Mouse (Mus musculus) cerebellum, postnatal 14 days (tissue): ENCODE data around the gene Fat3.

Source experiments
- DNase-seq, 2 experiments: peaks; one replicate each; pipeline ENCODE4 v3.0.0; 2021; ENCODE audit warnings: mixed read lengths in 2 of 2

The Fat3 gene

GRCm38 (mm10) chr9:16007516-16007915, 493.6 kb downstream of the Fat3 start:
- DNase-seq: no peak

GRCm38 (mm10) chr9:16002991-16003390, 498.1 kb downstream of the Fat3 start:
- no peak for DNase-seq

- no peak for DNase-seq
Observed at GRCm38 (mm10) chr9:15994762-15995161, 506.3 kb downstream of the Fat3 start.

- no peak for DNase-seq
Observed at GRCm38 (mm10) chr9:15994177-15994576, 506.9 kb downstream of the Fat3 start.

GRCm38 (mm10) chr9:15992158-15992846, 508.8 kb downstream of the Fat3 start:
- DNase-seq: no peak

DNA sequence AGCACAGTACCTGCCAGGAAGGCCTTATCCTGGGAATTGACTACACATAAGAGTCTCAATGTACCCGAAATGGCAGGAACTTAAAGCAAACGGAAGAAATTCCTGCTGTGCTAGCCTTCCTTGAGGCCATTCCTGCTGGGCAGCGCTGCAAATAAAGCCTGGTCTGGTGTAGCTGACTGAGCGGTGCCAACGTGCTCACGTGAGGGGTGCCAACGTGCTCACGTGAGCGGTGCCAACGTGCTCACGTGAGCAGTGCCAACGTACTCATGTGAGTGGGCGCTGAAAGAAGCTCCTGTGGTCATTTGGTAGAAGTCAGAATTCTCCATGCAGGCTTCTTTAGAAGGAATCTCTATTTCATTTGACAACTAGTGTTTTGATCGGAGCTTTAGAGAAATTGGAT, 522.8 kb downstream of the Fat3 start:
- peak; percentile 46 to 48 for DNase-seq

GRCm38 (mm10) chr9:15976959-15977663, 524.0 kb downstream of the Fat3 start:
- peak; percentile 49 to 57 for DNase-seq

DNA sequence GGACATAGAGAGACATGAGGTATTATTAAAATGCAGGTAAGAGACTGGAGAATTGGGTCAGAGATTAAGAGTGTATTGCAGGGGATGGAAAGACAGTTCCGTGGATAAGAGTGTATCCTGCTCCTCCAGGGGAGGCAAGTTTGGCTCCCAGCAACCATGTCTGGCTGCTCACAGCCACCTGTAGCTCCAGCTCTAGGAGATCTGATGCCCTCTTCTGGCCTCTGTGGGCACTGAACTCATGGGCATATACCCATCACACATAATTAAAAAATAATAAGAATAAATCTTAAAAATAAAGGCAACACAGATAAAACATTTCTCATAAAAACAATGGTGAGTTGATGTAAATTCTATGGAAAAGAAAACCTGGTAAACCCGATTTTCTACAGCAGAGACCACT, 525.1 kb downstream of the Fat3 start:
- DNase-seq: no peak

- DNase-seq: peak; percentile 30 to 65
Observed at GRCm38 (mm10) chr9:15972201-15972600, 528.9 kb downstream of the Fat3 start.

DNA sequence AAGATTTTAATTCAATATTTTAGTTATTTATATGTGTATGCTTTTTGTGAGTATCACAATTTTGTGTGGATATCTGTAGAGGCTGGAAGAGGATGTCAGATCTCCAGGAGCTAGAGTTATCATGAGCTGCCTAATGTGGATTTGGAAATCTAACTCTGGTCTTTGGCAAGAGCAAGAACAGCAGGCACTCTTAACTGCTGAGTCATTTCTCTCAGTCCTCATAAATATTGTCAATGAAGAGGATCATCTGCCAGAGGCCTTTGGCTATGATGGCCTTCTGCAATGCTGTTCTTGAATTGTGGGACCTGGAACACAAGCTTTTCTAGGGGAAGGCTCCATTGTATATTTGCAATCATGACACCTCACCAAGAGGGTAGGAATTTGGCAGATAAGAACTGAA, 529.7 kb downstream of the Fat3 start:
- peak in 1 of 2 experiments; percentile 27 for DNase-seq

GRCm38 (mm10) chr9:15964198-15964597, 536.9 kb downstream of the Fat3 start:
- no peak for DNase-seq

DNA sequence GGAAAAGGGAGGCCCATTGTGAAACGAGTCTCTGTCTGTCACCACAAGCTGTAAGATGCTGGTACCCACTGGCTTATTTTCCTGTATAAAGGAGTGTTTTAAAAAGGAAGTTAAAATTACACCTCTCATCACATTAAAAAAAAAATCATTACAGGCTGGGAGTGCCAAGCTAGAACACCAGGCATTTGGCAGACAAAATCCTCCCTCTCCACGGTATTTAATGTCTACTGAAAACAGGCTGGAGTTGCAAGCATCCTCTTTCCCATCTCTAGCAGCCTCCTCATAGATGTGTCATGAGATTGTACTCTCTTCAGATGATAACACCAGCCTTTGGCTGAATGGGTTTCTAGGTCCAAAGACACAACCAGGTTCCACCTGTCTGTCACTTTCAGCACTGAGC, 538.2 kb downstream of the Fat3 start:
- no peak for DNase-seq

- no peak for DNase-seq
Observed at GRCm38 (mm10) chr9:15958224-15958787, 542.8 kb downstream of the Fat3 start.

DNA sequence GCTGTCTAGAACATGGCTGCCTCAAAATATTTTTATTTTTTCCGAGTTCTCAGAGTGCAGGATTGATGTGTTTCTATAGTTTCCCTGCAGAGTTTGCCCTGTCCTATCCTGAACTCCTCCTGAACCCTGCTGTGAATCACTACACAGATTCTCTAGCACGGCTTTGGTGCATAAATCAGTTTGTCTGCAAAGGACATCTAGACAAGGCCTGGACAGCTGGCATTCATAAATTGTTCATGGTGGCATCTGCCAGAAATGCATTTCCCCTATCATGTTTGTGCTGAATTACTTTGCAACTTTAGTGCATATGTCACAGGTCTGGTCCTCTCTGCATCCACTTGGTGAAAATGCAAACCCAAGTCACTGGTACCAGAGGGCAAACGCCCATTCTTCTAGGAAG, 543.3 kb downstream of the Fat3 start:
- no peak for DNase-seq

GRCm38 (mm10) chr9:15955147-15955782, 545.8 kb downstream of the Fat3 start:
- no peak for DNase-seq

- no peak for DNase-seq
Observed at GRCm38 (mm10) chr9:15954338-15954704, 546.8 kb downstream of the Fat3 start.

GRCm38 (mm10) chr9:15953585-15954337, 547.3 kb downstream of the Fat3 start:
- peak; percentile 46 for DNase-seq

DNA sequence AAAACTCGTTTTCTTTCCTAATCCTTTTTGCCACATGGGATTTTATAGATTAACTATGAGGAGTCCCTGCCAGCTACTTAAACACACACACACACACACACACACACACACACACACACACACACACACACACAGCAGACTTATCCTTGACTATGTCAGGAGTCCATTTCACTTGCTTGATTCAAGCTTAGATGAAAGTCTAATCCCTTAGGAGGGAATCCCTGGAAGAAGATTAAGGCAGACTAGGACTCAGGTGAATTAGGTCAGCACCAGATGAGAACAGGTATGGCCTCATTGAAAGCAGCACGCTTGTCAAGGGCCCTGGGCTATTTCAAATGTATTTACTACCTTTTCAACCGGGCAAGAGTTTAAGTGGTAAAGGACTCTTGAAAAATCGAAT, 553.0 kb downstream of the Fat3 start:
- DNase-seq: no peak

DNA sequence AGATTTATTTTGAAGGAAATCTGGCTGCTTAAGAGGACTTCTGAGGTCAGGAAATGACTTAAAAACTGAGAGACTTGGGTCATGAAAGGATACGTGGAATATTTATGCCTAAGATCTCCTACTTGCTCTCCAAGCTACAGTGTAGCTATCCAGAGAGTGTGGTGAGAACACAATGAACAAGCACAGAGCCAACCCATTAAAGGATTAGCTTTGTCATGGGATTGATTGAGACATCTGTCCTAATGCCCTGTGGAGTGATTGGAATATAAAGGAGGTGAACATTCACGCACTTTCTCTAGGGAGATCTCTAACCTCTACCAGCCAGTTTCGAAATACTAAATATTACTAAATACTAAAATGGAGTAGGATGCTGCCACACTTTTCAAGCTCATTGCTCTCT, 556.9 kb downstream of the Fat3 start:
- DNase-seq: no peak

GRCm38 (mm10) chr9:15943486-15944153, 557.5 kb downstream of the Fat3 start:
- DNase-seq: no peak

- DNase-seq: no peak
Observed at GRCm38 (mm10) chr9:15941818-15942217, 559.3 kb downstream of the Fat3 start.

DNA sequence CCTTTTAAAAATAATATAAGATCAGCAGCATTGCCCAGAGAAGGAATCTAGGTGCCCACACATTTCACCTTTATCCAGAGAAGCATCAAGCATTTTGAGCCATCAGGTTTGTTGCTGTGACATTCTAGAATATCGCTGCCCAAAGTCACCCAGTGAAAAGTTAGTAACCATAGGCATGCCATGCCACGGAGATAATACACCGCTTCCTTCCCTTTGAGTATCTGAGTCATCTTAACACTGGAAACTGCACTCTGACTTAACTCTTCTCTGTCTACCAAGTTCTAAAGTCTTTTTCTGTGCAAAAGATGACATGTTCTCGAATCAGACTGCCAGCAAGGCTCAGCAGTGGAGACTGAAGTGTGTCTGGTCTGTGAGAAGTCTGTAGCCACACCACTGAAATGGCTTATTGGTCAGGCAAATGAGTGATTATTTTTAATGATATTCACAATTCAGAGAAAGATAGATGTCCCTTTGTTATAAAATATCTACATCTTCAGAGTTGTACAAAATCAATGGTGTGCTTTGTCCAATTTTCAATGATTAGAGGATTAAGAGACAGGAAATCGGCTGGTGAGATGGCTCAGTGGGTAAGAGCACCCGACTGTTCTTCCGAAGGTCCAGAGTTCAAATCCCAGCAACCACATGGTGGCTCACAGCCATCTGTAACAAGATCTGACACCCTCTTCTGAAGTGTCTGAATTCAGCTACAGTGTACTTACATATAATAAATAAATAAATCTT, 560.0 kb downstream of the Fat3 start:
- DNase-seq: no peak
